Mouse (Mus musculus) myocyte (in vitro differentiated cells): Measurements from ENCODE around the gene F11r.

ENCODE experiments used
- E2F4 ChIP-seq: IDR thresholded peaks from one replicate; pipeline ENCODE4 v1.6.1; 2011; ENCODE audit warnings: mild to moderate bottlenecking, control low read depth, moderate library complexity; ENCODE audit not compliant: insufficient read depth
- MAX ChIP-seq: IDR thresholded peaks from one replicate; pipeline ENCODE4 v1.6.1; 2011; ENCODE audit warnings: low read depth, mild to moderate bottlenecking, control low read depth
- MYOD1 ChIP-seq, 3 experiments: IDR thresholded peaks; one replicate each; pipeline ENCODE4 v1.6.1; 2011; ENCODE audit warnings: control low read depth in 2 of 3, low read depth in 2 of 3, mild to moderate bottlenecking in 2 of 3, moderate library complexity in 1 of 3; ENCODE audit not compliant: insufficient read length in 2 of 3, control insufficient read depth in 1 of 3
- POLR2A ChIP-seq: IDR thresholded peaks from one replicate; pipeline ENCODE4 v1.6.1; 2011; ENCODE audit warnings: low read depth, mild to moderate bottlenecking, control low read depth, moderate library complexity; ENCODE audit not compliant: insufficient read length
- REST ChIP-seq: IDR thresholded peaks from one replicate; pipeline ENCODE4 v1.6.1; 2011; ENCODE audit warnings: mild to moderate bottlenecking, control low read depth, moderate library complexity; ENCODE audit not compliant: insufficient read depth, insufficient read length
- TCF12 ChIP-seq: IDR thresholded peaks from one replicate; pipeline ENCODE4 v1.6.1; 2011; ENCODE audit warnings: mild to moderate bottlenecking, control low read depth; ENCODE audit not compliant: poor library complexity, insufficient read depth, severe bottlenecking

- TF ChIP-seq POLR2A, result peak; percentile 79
- TF ChIP-seq MAX, result no peak
- TF ChIP-seq MYOD1 (IDR thresholded peaks at IDR 0.05; ENCODE audit: control insufficient read depth in 1 of 3, insufficient read length in 2 of 3, low read depth in 2 of 3), result no peak
- no peak for TF ChIP-seq REST
- no peak for TF ChIP-seq E2F4
- TF ChIP-seq TCF12, result no peak
These were observed at the start of gene F11r for GRCm38 (mm10) chr1:171437264-171438013.
